Mouse (Mus musculus) ES-E14 (cell line): Measurements from ENCODE around the gene Clec12a.

ENCODE experiments used
- HCFC1 ChIP-seq: IDR thresholded peaks from 2 replicates; pipeline ENCODE4 v1.6.1; 2012; ENCODE audit warnings: low read length, inconsistent platforms, borderline replicate concordance; ENCODE audit not compliant: insufficient read depth
- MAFK ChIP-seq: IDR thresholded peaks from 2 replicates; pipeline ENCODE4 v1.6.1; 2014; ENCODE audit warnings: mild to moderate bottlenecking, low read depth, low read length, inconsistent platforms; ENCODE audit not compliant: insufficient read depth
- ZC3H11A ChIP-seq: IDR thresholded peaks from 2 replicates; pipeline ENCODE4 v1.6.1; 2012; ENCODE audit warnings: low read depth, mild to moderate bottlenecking, inconsistent platforms, low read length, borderline replicate concordance
- ZNF384 ChIP-seq: IDR thresholded peaks from 2 replicates; pipeline ENCODE4 v1.6.1; 2012; ENCODE audit warnings: low read depth, low read length, inconsistent platforms

- TF ChIP-seq MAFK (no peak), ZC3H11A (no peak), HCFC1 (no peak), ZNF384 (no peak)
These were observed 27.8 kb upstream of the Clec12a start for GRCm38 (mm10) chr6:129314655-129315168.
